Mouse (Mus musculus): ENCODE data around the gene Olfr56. TPM values are rescaled to one million over a fixed set of nuclear protein-coding genes. Genes with fewer than 3 reads are reported as not detected.
A peak's percentile ranks its signal among the peaks of the same experiment; 100 is the strongest.
"Not testable (repeated sequence)": the region's sequence is repeated elsewhere in the genome, so short reads cannot be mapped to it uniquely, and the experiment has no call there.

Gene Olfr56
- polyA plus RNA-seq, 1 experiment = 0.75 TPM

DNA sequence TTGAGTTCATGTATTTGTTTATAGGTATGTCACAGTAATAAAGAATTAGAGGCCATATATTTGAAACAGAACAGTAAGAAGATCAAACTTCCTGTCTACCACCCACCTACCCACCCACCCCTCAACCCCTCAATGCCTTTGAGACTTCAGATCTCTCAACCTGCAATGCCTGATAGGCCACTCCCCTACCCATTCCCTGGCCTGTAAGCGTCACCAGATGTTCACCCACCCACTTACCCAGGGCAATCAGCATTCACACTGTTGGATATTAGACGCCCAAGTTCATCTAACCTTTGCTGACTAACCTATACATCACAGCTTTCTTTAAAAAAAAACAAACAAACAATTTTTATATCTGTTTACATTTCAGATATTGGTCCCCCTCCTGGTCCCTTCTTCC lies 11.3 kb downstream of the Olfr56 start:
- not testable (repeated sequence) for DNase-seq; H3K4me3 ChIP-seq (ENCODE audit: control insufficient read depth, insufficient read depth, low read length); H3K27me3 ChIP-seq (ENCODE audit: control insufficient read depth, insufficient read depth, low read length); H3K27ac ChIP-seq (ENCODE audit: control insufficient read depth, insufficient read depth, low read length); H3K36me3 ChIP-seq (ENCODE audit: control insufficient read depth, insufficient read depth, low read length)
- peaks cover 15% of the 10 kb centered on the region for H3K4me1 ChIP-seq (replicated peaks; ENCODE audit: control insufficient read depth, insufficient read depth, low read length)
- 17% methylated on average over 2 of the region's 2 CpGs for WGBS

- H3K27me3 ChIP-seq (ENCODE audit: control insufficient read depth, insufficient read depth, low read length); H3K4me3 ChIP-seq (ENCODE audit: control insufficient read depth, insufficient read depth, low read length); H3K36me3 ChIP-seq (ENCODE audit: control insufficient read depth, insufficient read depth, low read length): not testable (repeated sequence)
- H3K4me1 ChIP-seq (replicated peaks; ENCODE audit: control insufficient read depth, insufficient read depth, low read length) = peaks cover 15% of the 10 kb centered on the region
- peak; percentile 21 for DNase-seq
- 0 out of 2 replicates have a peak within 1 kb of the TSS, but pooled peaks have one; percentile 27 for H3K27ac ChIP-seq (ENCODE audit: control insufficient read depth, insufficient read depth, low read length)
- WGBS = 10% methylated on average over 4 of the region's 4 CpGs
Observed at GRCm38 (mm10) chr11:48991740-48992520, 13.2 kb downstream of the Olfr56 start, which contains the start of gene Gm12185. Gene Gm12185 (minus strand): TSS chr11:48992226.

- not testable (repeated sequence) for H3K4me3 ChIP-seq (ENCODE audit: control insufficient read depth, insufficient read depth, low read length); DNase-seq; H3K36me3 ChIP-seq (ENCODE audit: control insufficient read depth, insufficient read depth, low read length); H3K27me3 ChIP-seq (ENCODE audit: control insufficient read depth, insufficient read depth, low read length)
- peak overlapping the region; percentile 30; the same call in 1 of the 2 replicates for H3K27ac ChIP-seq (ENCODE audit: control insufficient read depth, insufficient read depth, low read length)
- WGBS = 84% methylated on average over 10 of the region's 10 CpGs
- H3K4me1 ChIP-seq (replicated peaks; ENCODE audit: control insufficient read depth, insufficient read depth, low read length) = peaks cover 15% of the 10 kb centered on the region
Observed at GRCm38 (mm10) chr11:48993296-48993695, 14.6 kb downstream of the Olfr56 start.

- peak within 1 kb of the TSS; percentile 30; the same call in 1 of the 2 replicates for H3K27ac ChIP-seq (ENCODE audit: control insufficient read depth, insufficient read depth, low read length)
Observed at GRCm38 (mm10) chr11:48994018-48994417, 15.3 kb downstream of the Olfr56 start, which contains the start of gene Tgtp1. Gene Tgtp1 (minus strand): TSS chr11:48994172.

DNA sequence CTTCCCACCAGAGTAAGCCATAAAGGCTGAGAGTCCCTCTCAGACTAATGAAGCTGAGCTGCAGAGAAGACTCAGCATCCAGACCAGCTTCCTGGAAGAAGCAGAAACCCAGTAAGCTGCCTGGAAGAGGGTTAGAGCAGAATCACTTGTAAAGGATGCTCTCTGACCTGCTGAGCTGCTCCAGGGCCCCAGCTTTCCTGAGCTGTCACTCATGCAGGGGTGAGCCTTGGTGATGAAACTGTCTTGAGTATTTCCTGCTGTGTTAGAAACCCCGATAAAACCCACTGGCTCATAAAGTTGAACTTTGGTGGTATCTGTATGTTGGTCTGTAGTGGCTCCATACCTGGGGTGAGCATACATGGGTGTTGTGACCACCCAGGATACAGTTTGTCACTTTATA lies 21.7 kb downstream of the Olfr56 start:
- not testable (repeated sequence) for H3K4me3 ChIP-seq (ENCODE audit: control insufficient read depth, insufficient read depth, low read length); DNase-seq; H3K27ac ChIP-seq (ENCODE audit: control insufficient read depth, insufficient read depth, low read length); H3K4me1 ChIP-seq (replicated peaks; ENCODE audit: control insufficient read depth, insufficient read depth, low read length); H3K36me3 ChIP-seq (ENCODE audit: control insufficient read depth, insufficient read depth, low read length); H3K27me3 ChIP-seq (ENCODE audit: control insufficient read depth, insufficient read depth, low read length)
- 37% methylated on average over 1 of the region's 1 CpGs for WGBS

More at GRCm38 (mm10) chr11:48994018-48994417, 15.3 kb downstream of the Olfr56 start, which contains the start of gene Tgtp1:
- not testable (repeated sequence) for H3K36me3 ChIP-seq (ENCODE audit: control insufficient read depth, insufficient read depth, low read length); H3K4me3 ChIP-seq (ENCODE audit: control insufficient read depth, insufficient read depth, low read length); H3K27me3 ChIP-seq (ENCODE audit: control insufficient read depth, insufficient read depth, low read length); DNase-seq
- H3K4me1 ChIP-seq (replicated peaks; ENCODE audit: control insufficient read depth, insufficient read depth, low read length) = peaks cover 15% of the 10 kb centered on the region
- 9% methylated on average over 2 of the region's 2 CpGs for WGBS

GRCm38 (mm10) chr11:49006317-49006716 lies 27.6 kb downstream of the Olfr56 start:
- H3K4me3 ChIP-seq (ENCODE audit: control insufficient read depth, insufficient read depth, low read length); DNase-seq; H3K27ac ChIP-seq (ENCODE audit: control insufficient read depth, insufficient read depth, low read length); H3K27me3 ChIP-seq (ENCODE audit: control insufficient read depth, insufficient read depth, low read length); H3K36me3 ChIP-seq (ENCODE audit: control insufficient read depth, insufficient read depth, low read length); H3K4me1 ChIP-seq (replicated peaks; ENCODE audit: control insufficient read depth, insufficient read depth, low read length): not testable (repeated sequence)
- 42% methylated on average over 2 of the region's 2 CpGs for WGBS

DNA sequence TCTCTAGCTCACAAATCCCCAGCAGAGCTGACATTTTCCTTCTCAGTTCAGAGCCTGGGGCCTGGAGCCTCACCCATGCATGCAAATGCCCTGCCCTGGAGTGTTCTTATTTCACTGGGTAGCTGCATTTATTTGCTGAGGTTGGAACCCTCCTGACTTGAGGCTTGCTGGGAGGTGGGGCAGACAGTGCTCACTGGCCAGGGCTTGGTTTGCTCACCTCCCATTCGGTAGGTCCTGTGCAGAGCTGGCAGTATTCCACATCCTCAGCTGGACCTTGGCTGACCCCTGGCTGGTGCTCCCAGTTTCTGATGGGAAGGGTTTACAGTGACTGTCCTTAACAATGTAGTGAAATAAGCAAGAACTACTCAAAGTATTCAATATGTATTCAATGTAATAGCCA lies 28.1 kb downstream of the Olfr56 start:
- DNase-seq; H3K4me1 ChIP-seq (replicated peaks; ENCODE audit: control insufficient read depth, insufficient read depth, low read length); H3K36me3 ChIP-seq (ENCODE audit: control insufficient read depth, insufficient read depth, low read length); H3K27ac ChIP-seq (ENCODE audit: control insufficient read depth, insufficient read depth, low read length); H3K4me3 ChIP-seq (ENCODE audit: control insufficient read depth, insufficient read depth, low read length); H3K27me3 ChIP-seq (ENCODE audit: control insufficient read depth, insufficient read depth, low read length): not testable (repeated sequence)
- 93% methylated on average over 1 of the region's 1 CpGs for WGBS

- H3K4me3 ChIP-seq (ENCODE audit: control insufficient read depth, insufficient read depth, low read length); H3K27ac ChIP-seq (ENCODE audit: control insufficient read depth, insufficient read depth, low read length); H3K27me3 ChIP-seq (ENCODE audit: control insufficient read depth, insufficient read depth, low read length); DNase-seq; H3K4me1 ChIP-seq (replicated peaks; ENCODE audit: control insufficient read depth, insufficient read depth, low read length); H3K36me3 ChIP-seq (ENCODE audit: control insufficient read depth, insufficient read depth, low read length): not testable (repeated sequence)
Observed at GRCm38 (mm10) chr11:49012074-49012473, 33.4 kb downstream of the Olfr56 start.

DNA sequence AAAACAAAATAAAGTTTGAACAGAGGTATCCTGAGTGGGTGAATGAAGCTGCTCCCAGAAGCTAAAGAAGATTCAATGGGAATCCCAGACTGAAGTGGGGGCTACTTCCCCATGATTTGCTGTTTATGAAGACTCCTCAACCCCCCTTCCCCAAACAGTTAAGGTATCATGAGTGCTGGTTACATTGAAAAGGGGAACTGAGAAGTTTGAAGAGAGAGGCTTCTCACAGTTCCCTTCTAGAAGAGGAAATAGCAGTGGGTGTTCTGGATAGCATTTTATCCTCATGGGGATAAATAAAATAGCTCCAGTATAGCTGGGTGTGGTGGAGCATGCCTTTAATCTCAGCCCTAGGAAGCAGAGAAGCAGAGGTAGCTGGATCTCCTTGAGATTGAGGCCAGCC lies 71.4 kb downstream of the Olfr56 start:
- H3K4me1 ChIP-seq (replicated peaks; ENCODE audit: control insufficient read depth, insufficient read depth, low read length); H3K36me3 ChIP-seq (ENCODE audit: control insufficient read depth, insufficient read depth, low read length); H3K27ac ChIP-seq (ENCODE audit: control insufficient read depth, insufficient read depth, low read length); H3K27me3 ChIP-seq (ENCODE audit: control insufficient read depth, insufficient read depth, low read length); DNase-seq; H3K4me3 ChIP-seq (ENCODE audit: control insufficient read depth, insufficient read depth, low read length): not testable (repeated sequence)

GRCm38 (mm10) chr11:49051093-49051891 lies 72.6 kb downstream of the Olfr56 start, which contains the start of gene 9930111J21Rik2:
Gene 9930111J21Rik2 (minus strand): TSS chr11:49051242.
- H3K27ac ChIP-seq (ENCODE audit: control insufficient read depth, insufficient read depth, low read length); DNase-seq; H3K4me1 ChIP-seq (replicated peaks; ENCODE audit: control insufficient read depth, insufficient read depth, low read length); H3K4me3 ChIP-seq (ENCODE audit: control insufficient read depth, insufficient read depth, low read length); H3K36me3 ChIP-seq (ENCODE audit: control insufficient read depth, insufficient read depth, low read length); H3K27me3 ChIP-seq (ENCODE audit: control insufficient read depth, insufficient read depth, low read length): not testable (repeated sequence)
- WGBS = 20% methylated on average over 1 of the region's 6 CpGs
